Mouse (Mus musculus): Measurements from ENCODE around the gene 9130213A22Rik. TPM values are rescaled to one million over a fixed set of nuclear protein-coding genes. Genes with fewer than 3 reads are reported as not detected.

Gene 9130213A22Rik
- under 1 TPM; 0.29 to 0.56 TPM for total RNA-seq (2021)
- long read RNA-seq, experiment 1, partial matches to known transcripts: 0 of 3 reads
- long read RNA-seq, experiment 1, other reads (novel, unspliced or antisense): 1 of 3 reads
- long read RNA-seq, experiment 2, partial matches to known transcripts: 0 of 1 reads
- long read RNA-seq, experiment 2, other reads (novel, unspliced or antisense): 1 of 1 reads

DNA sequence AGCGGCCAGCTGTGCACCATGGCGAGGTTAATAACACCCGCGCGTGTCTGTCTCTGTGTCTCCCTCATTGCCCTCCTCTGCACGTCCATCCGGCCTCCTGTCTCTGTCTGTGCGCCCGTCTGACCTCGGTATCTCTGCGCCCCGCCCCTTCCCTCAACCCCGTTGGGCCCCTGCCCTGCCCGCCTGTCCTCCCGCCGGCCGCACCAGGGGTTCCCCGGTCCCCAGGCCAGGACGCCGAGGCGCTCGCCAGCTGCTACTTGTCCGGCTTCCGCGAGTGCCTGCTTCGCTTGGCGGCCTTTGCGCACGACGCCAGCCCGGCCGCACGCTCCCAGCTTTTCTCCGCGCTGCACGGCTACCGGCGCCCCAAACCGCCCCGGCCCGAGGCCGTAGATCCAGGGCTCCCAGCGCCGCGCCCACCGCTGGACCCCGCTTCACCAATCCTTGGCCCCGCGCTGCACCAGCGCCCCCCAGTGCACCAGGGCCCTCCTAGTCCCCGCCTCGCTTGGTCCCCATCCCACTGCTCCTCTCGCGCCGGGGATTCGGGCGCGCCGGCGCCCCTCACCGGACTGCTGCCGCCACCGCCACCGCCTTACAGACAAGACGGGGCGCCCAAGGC is at the start of gene 9130213A22Rik:
TSS of gene 9130213A22Rik (minus strand) at position 254 of the 616 bp plus-strand sequence.
- peak; percentile 86 to 91 for DNase-seq (ENCODE audit: low spot score in 2 of 2)

DNA sequence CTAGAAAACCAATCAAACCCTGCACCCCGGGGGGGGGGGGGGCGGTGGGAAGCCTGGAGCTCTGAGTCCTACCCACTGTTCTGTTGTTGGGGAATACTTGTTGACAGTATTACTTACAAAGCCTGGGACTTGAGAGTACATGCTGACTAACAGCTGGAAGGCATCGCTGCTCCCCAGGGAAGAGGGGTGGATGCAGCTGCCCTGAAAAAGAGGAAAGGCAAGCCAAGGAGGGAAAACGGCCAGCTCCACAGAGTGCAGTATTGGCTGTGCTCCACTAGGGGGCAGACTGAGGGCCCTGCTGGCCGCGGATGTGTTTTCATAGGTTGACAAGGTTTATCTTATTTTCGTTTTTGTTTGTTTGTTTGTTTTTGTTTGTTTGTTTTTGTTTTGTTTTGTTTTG is 49.2 kb upstream of the 9130213A22Rik start:
- DNase-seq (ENCODE audit: low spot score in 2 of 2): peak; percentile 76 to 90

DNA sequence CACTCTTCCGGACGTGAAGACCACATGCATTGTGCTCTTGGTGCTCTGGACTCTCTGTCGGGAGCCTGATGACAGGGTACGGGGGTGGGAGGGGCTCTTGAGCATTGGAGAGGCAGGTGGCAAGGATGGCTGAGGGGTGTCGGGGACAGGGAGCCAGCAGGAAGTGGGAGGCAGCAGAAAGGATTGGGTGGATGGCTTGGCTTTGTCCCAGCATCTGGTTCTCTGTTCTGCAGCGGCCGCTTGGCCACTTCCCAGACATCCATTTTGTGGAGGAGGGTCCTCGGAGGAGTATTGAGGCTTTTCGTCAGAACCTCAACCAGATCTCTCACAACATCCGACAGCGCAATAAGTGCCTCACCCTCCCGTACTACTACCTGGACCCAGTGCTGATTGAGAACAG is 46.9 kb upstream of the 9130213A22Rik start:
- DNase-seq (ENCODE audit: low spot score in 2 of 2): no peak

DNA sequence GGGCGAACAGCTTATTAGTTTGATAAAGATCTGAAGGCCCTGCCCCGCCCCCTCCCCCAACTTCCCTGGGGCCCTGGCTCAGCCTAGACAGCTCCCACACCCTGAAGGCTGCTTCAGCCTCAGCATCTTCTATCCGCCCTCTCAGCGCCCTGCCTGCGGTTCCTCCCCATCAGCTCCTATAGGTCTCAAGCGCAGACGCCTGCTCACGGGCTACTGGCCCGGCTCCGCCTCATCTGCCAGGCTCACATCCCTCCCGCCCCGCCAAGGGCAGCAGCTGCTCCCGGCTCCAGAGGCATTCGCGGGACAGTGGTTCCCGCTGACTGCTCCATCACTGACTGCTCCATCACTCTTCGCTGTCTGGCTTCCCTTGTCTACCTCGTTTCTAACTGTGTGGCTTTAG is 34.4 kb upstream of the 9130213A22Rik start, which contains the start of gene Alox12b:
TSS of gene Alox12b (plus strand) at position 190 of the 400 bp plus-strand sequence.
- peak in 1 of 2 experiments; percentile 38 for DNase-seq (ENCODE audit: low spot score in 2 of 2)

DNA sequence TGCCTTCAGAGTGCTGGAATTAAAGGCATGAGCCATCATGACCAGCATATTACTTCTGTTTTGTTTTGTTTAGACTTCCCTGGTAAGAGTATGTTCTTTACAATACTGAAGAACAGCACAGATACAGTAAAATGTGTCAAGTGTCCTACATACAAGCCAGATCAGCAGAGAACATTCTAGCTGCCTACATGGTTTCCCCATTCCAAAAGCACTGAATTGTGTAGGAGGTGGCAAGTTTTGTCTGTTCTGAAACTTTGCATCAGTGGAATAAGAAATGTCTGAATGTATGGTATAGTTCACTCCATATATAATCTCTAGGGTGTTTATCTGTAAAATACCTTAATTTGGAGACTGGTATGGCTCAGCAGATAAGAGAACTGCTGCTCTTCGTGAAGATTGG is 33.0 kb upstream of the 9130213A22Rik start:
- DNase-seq (ENCODE audit: low spot score in 2 of 2): no peak

DNA sequence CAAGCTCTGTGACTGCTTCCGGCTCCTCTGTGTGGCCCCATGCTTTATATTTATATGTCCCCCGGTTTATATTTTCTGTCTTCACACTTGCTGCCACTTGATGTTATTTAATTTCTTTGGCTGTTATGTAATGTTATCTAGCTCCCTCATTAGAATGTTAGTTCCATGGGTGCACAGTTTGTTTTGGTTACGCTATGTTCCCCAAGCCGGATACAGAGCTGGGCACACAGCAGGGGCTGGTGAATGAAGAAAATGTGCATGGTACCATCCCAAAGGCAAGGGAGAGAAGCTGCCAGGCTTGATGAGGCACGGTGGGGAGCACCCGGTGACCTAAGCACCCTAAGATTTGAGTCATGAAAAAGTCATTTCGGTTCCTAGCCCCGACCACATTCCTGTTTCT is 31.4 kb upstream of the 9130213A22Rik start:
- no peak for DNase-seq (ENCODE audit: low spot score in 2 of 2)

DNA sequence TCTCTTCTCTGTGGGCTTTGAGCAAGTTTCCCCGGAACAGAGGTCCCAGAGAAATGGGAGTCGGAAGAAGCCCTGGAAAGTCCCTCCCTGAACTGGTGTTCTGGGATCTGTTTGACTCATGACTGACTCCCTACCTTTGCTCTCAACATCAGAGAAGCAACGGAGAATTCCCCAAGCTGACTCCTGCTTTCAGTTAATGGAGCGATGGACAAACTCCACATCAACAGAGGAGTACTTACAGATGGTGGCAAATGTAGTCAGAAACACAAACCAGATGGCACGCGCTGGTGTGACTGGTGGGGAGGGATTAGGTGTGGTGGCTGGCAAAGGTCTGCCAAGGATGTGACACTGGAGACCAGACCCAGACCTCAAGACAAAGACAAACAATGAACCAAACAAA is 28.6 kb upstream of the 9130213A22Rik start:
- DNase-seq (ENCODE audit: low spot score in 2 of 2): no peak

DNA sequence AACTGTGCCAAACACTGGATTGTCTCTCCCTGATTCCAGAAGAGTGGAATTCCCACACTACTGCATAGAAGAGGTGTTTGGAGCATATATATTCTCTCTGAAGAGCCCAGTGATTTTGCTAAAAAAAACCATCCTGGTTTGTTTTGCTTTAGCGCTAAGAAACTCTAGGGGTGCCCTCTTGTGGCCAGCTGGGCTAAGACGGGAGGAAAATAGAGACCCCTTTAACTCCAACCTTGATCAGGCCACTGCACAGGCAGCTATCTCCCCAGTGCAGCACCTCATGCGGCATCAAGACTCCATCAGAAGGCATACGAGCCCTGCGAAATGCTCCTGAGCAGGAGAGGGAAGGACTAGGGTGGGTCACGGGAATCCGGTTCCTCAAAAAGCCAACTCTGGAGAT is 28.1 kb upstream of the 9130213A22Rik start:
- peak; percentile 48 to 76 for DNase-seq (ENCODE audit: low spot score in 2 of 2)

DNA sequence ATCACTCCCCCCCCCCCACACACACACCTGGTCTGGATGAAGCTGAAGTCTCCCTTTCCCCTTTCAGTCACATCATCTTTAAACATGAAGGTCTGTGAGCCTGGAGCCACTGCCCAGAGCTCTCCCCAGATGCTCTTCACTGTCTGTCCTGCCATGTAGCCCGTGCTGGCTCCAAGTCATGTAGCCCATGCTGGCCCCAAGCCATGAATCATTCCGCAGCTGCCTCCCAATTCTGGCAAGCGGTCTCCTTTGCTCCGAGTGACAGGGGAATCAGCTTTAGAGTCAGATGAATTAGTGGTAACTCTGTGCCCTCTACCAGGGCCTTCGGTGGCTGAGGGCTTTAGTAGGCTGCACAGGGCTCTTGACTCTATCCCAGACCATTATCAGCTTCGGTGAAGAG is 27.3 kb upstream of the 9130213A22Rik start:
- DNase-seq (ENCODE audit: low spot score in 2 of 2): peak in 1 of 2 experiments; percentile 45

DNA sequence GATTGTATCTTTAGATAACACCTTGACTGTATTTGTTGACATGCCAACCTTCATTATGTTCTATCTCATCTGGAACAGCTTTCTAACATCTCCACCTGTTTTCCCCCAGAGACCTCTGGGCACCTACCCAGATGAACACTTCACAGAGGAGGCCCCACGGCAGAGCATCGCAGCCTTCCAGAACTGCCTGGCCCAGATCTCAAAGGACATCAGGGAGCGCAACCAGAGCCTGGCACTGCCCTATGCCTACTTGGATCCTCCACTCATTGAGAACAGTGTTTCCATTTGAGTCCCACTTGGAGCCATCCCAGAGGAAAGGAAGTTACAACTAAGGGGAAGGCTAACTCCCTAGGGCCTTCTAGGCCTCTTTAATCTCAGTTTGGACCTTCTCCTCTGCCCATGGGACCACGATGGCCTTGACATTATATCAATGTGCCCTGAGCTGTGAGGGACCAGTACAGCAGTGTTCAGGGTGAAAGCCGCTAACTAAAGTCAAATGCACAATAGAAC is 26.1 kb upstream of the 9130213A22Rik start:
- no peak for DNase-seq (ENCODE audit: low spot score in 2 of 2)

DNA sequence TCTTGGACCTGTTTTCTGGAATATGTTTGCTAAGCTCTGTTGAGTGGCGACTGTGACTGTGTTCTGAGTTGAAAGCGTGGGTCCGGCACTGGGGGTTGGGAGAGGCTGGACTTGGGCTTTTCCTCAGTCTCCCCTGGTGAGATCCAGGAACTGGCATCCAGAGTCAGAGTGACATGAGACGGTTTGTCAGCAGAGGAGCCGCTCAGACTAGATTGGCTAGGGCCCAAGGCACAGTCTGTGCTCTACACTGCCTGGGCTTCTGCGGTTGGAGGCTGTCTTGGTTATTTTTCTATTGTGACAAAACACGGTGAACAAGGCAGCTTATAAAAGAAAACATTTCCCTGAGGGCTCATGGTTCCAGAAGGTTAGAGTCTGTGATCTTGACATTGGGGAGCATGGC is 25.2 kb upstream of the 9130213A22Rik start:
- no peak for DNase-seq (ENCODE audit: low spot score in 2 of 2)

DNA sequence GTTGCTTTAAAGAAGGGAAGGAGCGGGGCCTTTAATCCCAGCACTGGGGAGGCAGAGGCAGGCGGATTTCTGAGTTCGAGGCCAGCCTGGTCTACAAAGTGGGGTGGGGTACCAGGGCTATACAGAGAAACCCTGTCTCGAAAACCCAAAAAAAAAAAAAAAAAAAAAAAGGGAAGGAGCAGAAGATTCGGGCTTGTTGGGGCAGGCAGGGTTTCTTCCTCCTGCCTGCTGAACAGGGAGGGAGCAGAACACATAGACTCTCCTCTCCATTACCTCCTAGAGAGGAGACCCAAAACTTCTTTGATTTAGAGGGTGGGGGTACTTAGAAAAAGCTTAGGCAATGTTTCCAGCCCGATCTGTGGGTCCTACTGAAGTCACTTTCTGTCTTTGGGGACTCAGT is 13.0 kb upstream of the 9130213A22Rik start:
- no peak for DNase-seq (ENCODE audit: low spot score in 2 of 2)

DNA sequence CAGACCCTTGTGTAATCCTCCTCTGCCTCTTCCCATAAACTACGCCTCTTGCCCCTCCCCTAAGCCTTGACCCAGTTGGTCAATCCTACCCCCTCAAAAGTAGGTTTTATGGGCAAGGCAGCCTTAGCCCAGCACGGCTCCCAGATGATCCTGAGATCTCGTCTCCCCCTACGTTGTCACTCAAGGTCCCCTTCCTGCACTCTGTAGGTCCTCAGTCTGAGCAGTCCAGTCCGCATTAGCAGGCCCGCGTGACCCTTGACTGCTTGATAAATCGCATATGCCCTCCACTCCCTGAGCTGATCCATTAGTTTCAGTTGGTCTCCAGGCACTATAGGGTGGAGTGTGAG is 12.2 kb upstream of the 9130213A22Rik start:
- no peak for DNase-seq (ENCODE audit: low spot score in 2 of 2)

DNA sequence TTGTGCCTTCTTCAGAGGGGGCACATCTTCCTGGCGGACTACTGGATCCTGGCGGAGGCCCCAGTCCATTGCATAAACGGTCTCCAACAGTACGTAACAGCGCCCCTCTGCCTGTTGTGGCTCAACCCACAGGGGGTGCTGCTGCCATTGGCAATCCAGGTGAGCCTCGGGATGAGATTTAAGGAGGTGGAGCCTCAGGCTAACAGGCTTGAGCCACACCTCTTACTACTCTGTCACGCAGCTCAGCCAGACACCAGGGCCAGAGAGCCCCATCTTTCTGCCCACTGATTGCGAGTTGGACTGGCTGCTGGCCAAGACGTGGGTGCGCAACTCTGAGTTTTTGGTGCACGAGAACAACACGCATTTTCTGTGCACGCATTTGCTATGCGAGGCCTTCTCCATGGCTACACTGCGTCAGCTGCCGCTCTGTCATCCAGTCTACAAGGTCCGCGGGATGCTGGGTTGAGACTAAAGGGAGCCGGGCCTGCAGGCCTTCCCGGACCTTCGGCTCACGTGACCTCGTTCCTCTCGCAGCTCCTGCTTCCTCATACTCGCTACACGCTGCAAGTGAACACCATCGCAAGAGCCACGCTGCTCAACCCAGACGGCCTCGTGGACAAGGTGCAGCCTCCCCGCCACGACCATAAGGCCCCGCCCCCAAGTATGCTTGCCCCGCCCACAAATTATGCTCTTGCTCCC is 11.7 kb upstream of the 9130213A22Rik start:
- no peak for DNase-seq (ENCODE audit: low spot score in 2 of 2)

DNA sequence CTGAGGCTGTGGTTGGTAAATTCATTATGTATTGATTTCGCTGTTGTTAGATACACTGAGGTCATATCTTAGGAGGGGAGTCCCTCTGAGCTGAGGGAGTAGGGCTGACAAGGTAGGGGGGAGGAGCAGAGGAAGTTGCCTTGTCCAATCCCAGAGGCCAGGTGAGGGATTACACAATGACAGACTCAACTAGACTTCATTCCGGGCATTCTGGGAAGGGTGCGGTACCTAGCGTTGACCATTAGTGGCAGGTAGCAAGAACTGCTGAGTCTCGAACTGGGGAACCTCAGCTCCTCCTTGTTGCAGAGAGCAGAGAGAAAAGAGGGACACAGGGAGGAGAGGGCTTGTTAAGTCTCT is 11.2 kb upstream of the 9130213A22Rik start:
- no peak for DNase-seq (ENCODE audit: low spot score in 2 of 2)

DNA sequence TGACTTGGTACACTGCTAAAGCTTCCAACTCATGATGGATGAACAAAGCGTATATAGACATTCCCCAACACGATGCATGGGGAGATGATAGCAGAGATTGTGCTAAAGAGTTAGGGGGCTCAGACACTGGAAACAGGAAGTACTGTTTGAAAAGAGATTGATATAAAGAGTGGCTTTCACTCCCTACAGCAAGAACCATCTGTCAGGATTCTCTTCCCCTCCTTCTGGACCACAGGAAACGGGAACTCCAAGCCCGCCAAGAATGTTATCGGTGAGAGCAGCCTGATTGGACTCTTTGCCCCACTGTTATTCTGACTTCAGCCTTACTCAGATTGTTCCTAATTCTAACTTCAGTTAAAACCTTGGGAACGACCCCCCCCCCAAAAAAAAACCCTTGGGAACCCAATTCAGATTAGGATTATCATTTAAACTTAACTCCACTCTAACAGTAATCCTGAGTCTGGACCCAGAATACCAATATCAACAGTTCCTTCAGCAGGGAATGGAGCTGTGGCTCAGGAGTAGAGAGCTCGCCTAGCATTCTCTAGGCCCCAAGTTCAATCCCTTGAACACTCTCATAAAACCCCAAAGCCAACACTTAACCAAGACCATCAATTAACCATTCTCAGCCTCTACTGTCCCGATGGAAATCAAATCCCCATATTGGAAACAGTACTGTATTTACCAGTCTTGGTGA is 6.2 kb upstream of the 9130213A22Rik start:
- no peak for DNase-seq (ENCODE audit: low spot score in 2 of 2)

DNA sequence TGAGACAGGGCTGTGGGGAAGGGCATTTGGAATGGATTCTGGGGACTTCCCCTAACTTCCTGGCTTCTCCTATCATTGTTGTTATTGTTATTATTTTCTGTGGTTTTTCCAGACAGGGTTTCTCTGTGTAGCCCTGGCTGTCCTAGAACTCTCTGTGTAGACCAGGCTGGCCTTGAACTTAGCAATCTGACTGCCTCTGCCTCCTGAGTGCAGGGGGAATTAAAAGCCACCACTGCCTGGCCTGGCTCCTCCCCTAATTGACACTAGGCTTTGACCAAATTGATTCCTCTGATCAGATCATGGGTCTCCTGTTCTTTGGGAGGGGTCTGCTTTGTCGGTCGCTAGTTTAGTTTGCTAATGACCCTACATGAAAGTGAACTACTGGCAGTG is 4.3 kb upstream of the 9130213A22Rik start:
- no peak for DNase-seq (ENCODE audit: low spot score in 2 of 2)

DNA sequence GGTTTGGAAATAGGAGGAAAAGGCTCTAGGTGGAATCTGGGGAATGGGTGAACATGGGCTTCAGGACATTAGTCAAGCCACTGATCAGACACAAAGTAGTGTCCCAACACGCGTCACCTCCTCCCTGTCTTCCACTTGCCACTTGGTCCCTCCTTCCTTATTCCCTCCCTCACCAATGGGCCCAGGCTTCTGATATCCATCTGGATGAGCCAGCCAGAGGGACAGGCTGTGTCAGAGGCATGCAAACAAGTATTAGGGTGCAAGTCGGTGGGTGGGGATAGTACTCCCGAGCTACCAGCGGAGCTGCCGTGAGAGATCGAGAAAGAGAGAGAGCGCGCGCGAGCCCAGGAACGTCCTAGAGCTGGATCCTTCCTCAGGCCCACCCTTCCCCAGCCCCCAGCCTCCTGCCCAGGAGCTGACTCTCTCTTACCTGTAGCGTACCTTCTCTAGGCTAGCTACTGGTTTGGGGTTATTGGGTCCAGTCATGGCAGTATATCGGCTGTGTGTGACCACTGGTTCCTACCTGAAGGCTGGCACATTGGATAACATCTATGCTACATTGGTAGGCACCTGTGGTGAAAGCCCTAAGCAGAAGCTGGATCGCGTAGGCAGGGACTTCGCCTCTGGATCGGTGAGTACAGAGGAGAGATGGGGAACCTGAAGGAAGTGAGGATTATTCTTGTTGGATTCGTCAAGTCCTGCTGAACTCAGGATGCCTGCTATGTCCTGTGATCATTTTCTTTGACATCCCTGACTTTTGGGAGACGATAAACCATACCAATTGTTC is 3.7 kb upstream of the 9130213A22Rik start:
- no peak for DNase-seq (ENCODE audit: low spot score in 2 of 2)

DNA sequence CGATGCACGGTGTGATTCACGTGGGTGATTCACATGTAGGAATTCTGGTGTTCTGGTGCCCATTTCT is 3.3 kb upstream of the 9130213A22Rik start, which contains the start of gene Aloxe3:
TSS of gene Aloxe3 (plus strand) at position 45 of the 67 bp plus-strand sequence.
- no peak for DNase-seq (ENCODE audit: low spot score in 2 of 2)

DNA sequence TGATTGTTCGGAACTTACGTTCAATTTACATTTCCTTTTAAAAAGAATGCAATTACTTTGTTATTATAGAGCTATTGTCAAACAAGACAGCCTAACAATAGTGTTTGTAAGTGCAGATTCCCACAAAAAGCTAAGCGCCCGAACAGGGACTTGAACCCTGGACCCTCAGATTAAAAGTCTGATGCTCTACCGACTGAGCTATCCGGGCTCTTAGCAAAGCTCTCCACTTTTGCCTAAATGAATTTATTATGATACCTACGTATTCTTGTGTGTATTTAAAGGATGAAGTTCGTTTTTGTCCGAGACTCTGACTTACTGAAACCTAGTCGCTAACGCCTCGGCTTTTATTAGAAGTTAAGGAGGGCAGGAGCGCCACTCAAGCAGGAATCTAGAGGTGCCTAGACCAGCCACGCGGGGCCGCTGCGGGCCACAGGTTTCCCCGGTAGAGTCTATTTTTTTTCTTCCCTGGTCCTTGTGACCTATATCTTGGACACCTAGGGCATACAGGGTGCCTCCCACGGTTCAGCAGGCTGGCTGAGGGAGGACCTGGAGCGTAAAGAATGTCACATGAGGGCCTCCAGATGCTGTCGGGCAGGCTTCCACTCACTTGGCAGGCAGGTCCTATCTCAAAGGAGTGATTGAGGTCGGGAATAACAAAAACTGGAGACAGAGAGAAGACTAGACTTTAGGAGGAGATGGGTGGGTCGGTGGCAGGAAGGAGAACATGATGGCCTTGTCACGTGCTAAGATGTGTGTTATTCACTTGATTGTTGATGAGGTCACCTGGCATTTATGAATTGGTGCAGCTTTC is 2.9 kb upstream of the 9130213A22Rik start:
- DNase-seq (ENCODE audit: low spot score in 2 of 2): peak in 1 of 2 experiments; percentile 66

DNA sequence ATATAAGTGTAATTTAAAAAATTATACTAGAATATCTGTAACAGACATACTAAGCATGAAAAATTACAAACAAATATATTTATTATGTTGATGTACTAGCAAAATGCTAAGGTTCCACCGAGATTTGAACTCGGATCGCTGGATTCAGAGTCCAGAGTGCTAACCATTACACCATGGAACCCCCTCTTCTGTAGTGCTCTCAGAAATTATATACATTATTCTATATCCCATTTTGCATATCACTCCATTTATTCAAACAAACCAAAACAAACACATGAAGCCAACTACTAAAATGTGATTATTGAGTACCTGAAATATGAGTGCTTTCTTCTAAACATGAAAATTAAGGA is 2.1 kb upstream of the 9130213A22Rik start:
- peak in 1 of 2 experiments; percentile 59 for DNase-seq (ENCODE audit: low spot score in 2 of 2)
